Mouse (Mus musculus) thymus, adult 2 months (tissue): ENCODE measurements around the gene Rfx1. TPM values are rescaled to one million over a fixed set of nuclear protein-coding genes. Genes with fewer than 3 reads are reported as not detected.

ENCODE experiments used
- DNase-seq: peaks from one replicate; pipeline ENCODE4 v3.0.0; 2021
- H3K27ac ChIP-seq: fragments of 200-500 bp; 2 replicates; pipeline ENCODE4 v1.5.1; 2012; ENCODE audit warnings: low read length, control low read depth; ENCODE audit not compliant: control insufficient read depth, insufficient read depth
- H3K27me3 ChIP-seq: fragments of 200-500 bp; 2 replicates; pipeline ENCODE4 v1.6.1; 2012; ENCODE audit warnings: mild to moderate bottlenecking, low read length, moderate library complexity, mixed read lengths; ENCODE audit not compliant: control insufficient read depth, insufficient read depth
- H3K36me3 ChIP-seq: fragments of 200-500 bp; 2 replicates; pipeline ENCODE4 v1.6.1; 2012; ENCODE audit warnings: mild to moderate bottlenecking, low read length, moderate library complexity; ENCODE audit not compliant: control insufficient read depth, insufficient read depth
- H3K4me1 ChIP-seq: fragments of 200-500 bp; replicated peaks from 2 replicates; pipeline ENCODE4 v1.6.1; 2012; ENCODE audit warnings: low read length; ENCODE audit not compliant: control insufficient read depth, insufficient read depth
- H3K4me3 ChIP-seq: fragments of 200-500 bp; 2 replicates; pipeline ENCODE4 v1.5.1; 2012; ENCODE audit warnings: mild to moderate bottlenecking, low read length, control low read depth, moderate library complexity; ENCODE audit not compliant: control insufficient read depth, insufficient read depth
- CTCF ChIP-seq: fragments of 200-500 bp; IDR thresholded peaks from 2 replicates; pipeline ENCODE4 v1.5.1; 2012; ENCODE audit warnings: mild to moderate bottlenecking, control low read depth, low read length, moderate library complexity, borderline replicate concordance; ENCODE audit not compliant: control insufficient read depth, poor library complexity, insufficient read depth; ENCODE audit errors: extremely low read depth
- POLR2A ChIP-seq: fragments of 200-500 bp; IDR thresholded peaks from 2 replicates; pipeline ENCODE4 v1.6.1; 2012; ENCODE audit warnings: mild to moderate bottlenecking, low read length, control low read depth, moderate library complexity; ENCODE audit not compliant: control insufficient read depth, poor library complexity, insufficient read depth; ENCODE audit errors: extremely low read depth
- WGBS: fragments of 180-500 bp; shearing (Covaris S2); methylation state at CpG from one replicate; pipeline ENCODE4 v1.1.7; 2018; 5-methylcytosine and 5-hydroxymethylcytosine counted together
- polyA plus RNA-seq: library from polyadenylated mRNA; depleted of rRNA; stranded (reverse); fragments of >200 nt; gene quantifications from 2 replicates; pipeline ENCODE4 v1.2.3, GENCODE M21; 2012

Rfx1 gene
- polyA plus RNA-seq, 1 experiment: 76.1 TPM

DNA sequence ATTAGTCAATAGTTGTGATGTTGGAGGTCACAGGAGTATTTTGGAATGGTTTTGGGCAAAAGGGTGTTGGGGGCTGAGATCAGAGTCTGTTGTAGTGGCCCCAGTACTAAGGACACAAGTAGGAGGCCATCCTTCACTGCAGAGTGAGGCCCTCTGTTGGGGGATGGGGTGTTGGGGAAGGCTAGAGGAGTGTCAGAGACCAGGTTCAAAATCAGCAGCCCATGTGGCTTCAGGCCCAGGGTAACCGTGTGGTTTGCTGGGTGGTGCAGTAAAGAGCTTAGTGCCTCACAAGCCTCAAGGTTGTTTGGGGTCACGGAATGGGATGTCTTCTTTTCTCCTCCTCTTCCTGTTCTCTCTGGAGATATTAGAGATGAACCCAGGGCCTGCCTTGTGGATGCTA lies 60.1 kb downstream of the Rfx1 start:
- Histone ChIP-seq H3K27me3 (no peaks in the 10 kb centered on the region), H3K36me3 (no peaks in the 10 kb centered on the region), H3K4me1 (peaks cover 39% of the 10 kb centered on the region), H3K27ac (peak overlapping the region; percentile 52; the same call in 1 of the 2 replicates), H3K4me3 (no peak overlapping the region)
- WGBS: 17% methylated on average over 2 of the region's 2 CpGs
- DNase-seq: no peak
- TF ChIP-seq CTCF (no peak), POLR2A (no peak)

GRCm38 (mm10) chr8:84127202-84127901 lies 60.7 kb downstream of the Rfx1 start:
- TF ChIP-seq CTCF (no peak), POLR2A (no peak)
- H3K27me3 ChIP-seq: no peaks in the 10 kb centered on the region
- 2% methylated on average over 17 of the region's 17 CpGs for WGBS
- peak; percentile 66 for DNase-seq
- peak overlapping the region; percentile 52; the same call in 1 of the 2 replicates for H3K27ac ChIP-seq
- H3K4me3 ChIP-seq: peak overlapping the region; percentile 0; the same call in 1 of the 2 replicates
- peaks cover 46% of the 10 kb centered on the region for H3K4me1 ChIP-seq
- H3K36me3 ChIP-seq: no peaks in the 10 kb centered on the region

DNA sequence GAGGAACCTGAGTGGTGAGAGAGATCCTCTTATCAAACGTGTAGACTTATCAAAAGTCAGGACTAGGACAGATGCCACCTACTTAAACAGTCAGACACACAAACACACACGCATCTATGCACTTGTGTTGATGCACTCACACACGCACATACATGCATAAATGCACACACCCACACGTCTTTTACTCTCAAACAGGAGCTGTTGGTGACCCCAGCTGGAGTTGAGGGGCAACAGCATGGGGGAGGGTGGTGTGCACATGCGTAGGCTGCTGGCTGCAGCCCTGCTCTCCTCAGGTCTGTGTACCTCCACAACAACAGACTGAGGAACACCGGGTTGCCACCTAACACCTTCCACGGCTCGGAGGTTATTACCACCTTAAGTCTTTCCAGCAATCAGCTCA lies 61.6 kb downstream of the Rfx1 start:
- Histone ChIP-seq H3K36me3 (peaks cover 4% of the 10 kb centered on the region; the same call in 1 of the 2 replicates), H3K27ac (no peak overlapping the region), H3K4me1 (peaks cover 53% of the 10 kb centered on the region), H3K4me3 (no peak overlapping the region), H3K27me3 (no peaks in the 10 kb centered on the region)
- DNase-seq: peak; percentile 61
- 21% methylated on average over 8 of the region's 8 CpGs for WGBS
- peak; percentile 37; the same call in 1 of the 2 replicates for TF ChIP-seq CTCF
- no peak for TF ChIP-seq POLR2A

GRCm38 (mm10) chr8:84130806-84131205 lies 64.2 kb downstream of the Rfx1 start:
- Histone ChIP-seq H3K4me3 (no peak overlapping the region), H3K27ac (no peak overlapping the region), H3K27me3 (no peaks in the 10 kb centered on the region), H3K36me3 (peaks cover 22% of the 10 kb centered on the region), H3K4me1 (peaks cover 48% of the 10 kb centered on the region)
- 95% methylated on average over 30 of the region's 30 CpGs for WGBS
- no peak for DNase-seq
- no peak for TF ChIP-seq POLR2A
- no peak for TF ChIP-seq CTCF

DNA sequence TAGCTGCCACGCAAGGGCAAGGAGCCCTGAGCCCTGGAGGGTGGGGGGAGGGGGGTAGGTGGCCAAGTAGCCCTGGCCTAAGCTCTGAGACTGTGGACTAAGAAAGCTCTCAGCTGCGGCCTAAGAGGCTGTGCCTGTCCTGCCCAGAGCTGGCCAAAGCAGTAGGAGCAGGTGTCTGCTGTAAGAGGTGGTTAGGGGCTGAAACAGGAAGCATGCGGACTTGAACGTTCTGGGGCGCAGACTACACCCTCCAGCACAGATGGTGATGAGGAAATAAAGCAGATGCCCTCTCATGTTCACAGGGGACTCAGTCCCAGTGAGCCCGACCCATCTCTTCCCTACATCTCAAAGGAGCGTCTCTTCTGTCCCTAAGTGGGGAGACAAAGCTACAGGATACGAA lies 65.6 kb downstream of the Rfx1 start:
- Histone ChIP-seq H3K4me3 (no peak overlapping the region), H3K27ac (peak overlapping the region; percentile 16; the same call in 1 of the 2 replicates), H3K36me3 (peaks cover 25% of the 10 kb centered on the region), H3K4me1 (peaks cover 34% of the 10 kb centered on the region), H3K27me3 (no peaks in the 10 kb centered on the region)
- DNase-seq: no peak
- no peak for TF ChIP-seq POLR2A
- TF ChIP-seq CTCF: no peak
- WGBS: 8% methylated on average over 8 of the region's 8 CpGs

GRCm38 (mm10) chr8:84137848-84138247 lies 71.2 kb downstream of the Rfx1 start:
- DNase-seq: no peak
- H3K27me3 ChIP-seq: no peaks in the 10 kb centered on the region
- H3K4me1 ChIP-seq: peaks cover 3% of the 10 kb centered on the region
- TF ChIP-seq CTCF (no peak), POLR2A (no peak)
- over 99% methylated on average over 3 of the region's 3 CpGs for WGBS
- no peak overlapping the region for H3K27ac ChIP-seq
- peaks cover 60% of the 10 kb centered on the region for H3K36me3 ChIP-seq
- H3K4me3 ChIP-seq: no peak overlapping the region
